Mouse (Mus musculus): ENCODE measurements around the gene Mapk11.

GRCm38 (mm10) chr15:89136461-89137155, 12.8 kb downstream of the Mapk11 start:
- TF ChIP-seq CTCF (IDR thresholded peaks at IDR 0.05; ENCODE audit: extremely low read depth, insufficient read length, insufficient replicate concordance, low read depth, low read length), result no peak
- TF ChIP-seq POLR2A (IDR thresholded peaks at IDR 0.05; ENCODE audit: low read depth, low read length), result no peak

Data from small intestine, adult 2 months (tissue).